Mouse (Mus musculus) heart, adult 2 months (tissue): ENCODE measurements around the gene Ccdc9b. TPM values are rescaled to one million over a fixed set of nuclear protein-coding genes. Genes with fewer than 3 reads are reported as not detected.
A peak's percentile ranks its signal among the peaks of the same experiment; 100 is the strongest.

Source experiments
- DNase-seq, 2 experiments: peaks; one replicate each; pipeline ENCODE4 v3.0.0; 2021
- H3K27ac ChIP-seq: fragments of 200-600 bp; 2 replicates; pipeline ENCODE4 v1.8.1; 2022
- H3K27me3 ChIP-seq: fragments of 200-500 bp; 2 replicates; pipeline ENCODE4 v1.6.1; 2012; ENCODE audit warnings: mild to moderate bottlenecking, low read length, inconsistent platforms, mixed read lengths; ENCODE audit not compliant: control insufficient read depth, insufficient read depth
- H3K36me3 ChIP-seq: fragments of 200-500 bp; 2 replicates; pipeline ENCODE4 v1.6.1; 2012; ENCODE audit warnings: low read length, inconsistent platforms; ENCODE audit not compliant: control insufficient read depth, insufficient read depth
- H3K4me1 ChIP-seq: fragments of 200-500 bp; 2 replicates; pipeline ENCODE4 v1.6.1; 2011; ENCODE audit warnings: low read length; ENCODE audit not compliant: control insufficient read depth, insufficient read depth
- H3K4me3 ChIP-seq: fragments of 200-600 bp; 2 replicates; pipeline ENCODE4 v1.8.1; 2022
- H3K79me2 ChIP-seq: fragments of 200-500 bp; replicated peaks from 2 replicates; pipeline ENCODE4 v1.6.1; 2012; ENCODE audit warnings: mild to moderate bottlenecking, inconsistent platforms, low read length, moderate library complexity, mixed read lengths; ENCODE audit not compliant: control insufficient read depth, insufficient read depth
- H3K9ac ChIP-seq: fragments of 200-500 bp; 2 replicates; pipeline ENCODE4 v1.6.1; 2012; ENCODE audit warnings: low read depth, mild to moderate bottlenecking, control low read depth, inconsistent platforms, low read length, mixed read lengths
- CTCF ChIP-seq: fragments of 200-600 bp; IDR thresholded peaks from 2 replicates; pipeline ENCODE4 v1.8.1; 2022; ENCODE audit warnings: antibody characterized with exemption, mild to moderate bottlenecking, moderate library complexity
- EP300 ChIP-seq: fragments of 200-500 bp; IDR thresholded peaks from 2 replicates; pipeline ENCODE4 v1.6.1; 2011; ENCODE audit warnings: low read depth, low read length, control low read depth; ENCODE audit not compliant: insufficient read depth
- POLR2A ChIP-seq: fragments of 200-500 bp; IDR thresholded peaks from 2 replicates; pipeline ENCODE4 v1.6.1; 2011; ENCODE audit warnings: mild to moderate bottlenecking, low read depth, low read length, control low read depth; ENCODE audit not compliant: insufficient read depth
- WGBS: fragments of 180-500 bp; shearing (Covaris S2); methylation state at CpG from one replicate; pipeline ENCODE4 v1.1.7; 2018; 5-methylcytosine and 5-hydroxymethylcytosine counted together
- intact Hi-C: fragments of 180-260 bp; cut with DNase I; formaldehyde crosslinking; loops from one replicate; pipeline ENCODE4 v1.15.1; 2025
- polyA plus RNA-seq: library from polyadenylated mRNA; depleted of rRNA; stranded (reverse); fragments of >200 nt; gene quantifications from 2 replicates; pipeline ENCODE4 v1.2.3, GENCODE M21; 2012
- total RNA-seq, 2 experiments: library from RNA; stranded (reverse); gene quantifications; 2 replicates each; pipeline ENCODE4 v1.2.3; 2021

Ccdc9b gene
- total and polyA plus RNA-seq, 3 experiments: 15.1 to 26.4 (median 24.3) TPM

DNA sequence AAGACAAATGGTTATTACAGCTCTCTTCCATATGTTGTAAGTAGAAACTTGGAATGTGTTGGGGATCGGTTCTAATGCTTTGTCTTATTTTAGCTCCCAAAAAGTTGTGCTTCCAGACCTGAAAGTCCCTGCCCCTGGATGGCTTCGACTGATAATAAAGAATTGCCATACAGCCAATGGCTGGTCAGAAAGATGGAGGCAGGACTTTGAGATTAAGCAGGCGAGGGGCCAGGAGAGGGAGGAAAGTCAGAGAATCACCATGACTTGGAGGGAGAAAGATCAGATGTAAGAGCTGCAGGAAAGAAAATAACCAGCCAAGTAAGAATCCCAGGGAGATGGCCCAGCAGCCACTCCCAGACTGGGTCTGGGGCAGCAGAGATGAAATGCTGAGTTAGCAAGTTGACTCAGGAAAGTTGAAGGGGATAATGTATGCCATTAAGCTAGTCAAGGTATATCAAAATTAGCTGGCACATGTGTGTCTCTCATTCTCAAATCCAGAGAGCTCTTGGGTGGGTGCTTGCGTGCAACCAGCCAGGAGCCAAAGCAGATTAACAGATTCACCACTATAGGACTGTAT lies 40.2 kb upstream of the Ccdc9b start:
- no peak for DNase-seq
- Histone ChIP-seq H3K4me3 (no peak overlapping the region), H3K27me3 (no peaks in the 10 kb centered on the region), H3K9ac (no peak overlapping the region), H3K79me2 (no peaks in the 10 kb centered on the region), H3K36me3 (no peaks in the 10 kb centered on the region), H3K4me1 (peaks cover 2% of the 10 kb centered on the region; the same call in 1 of the 2 replicates), H3K27ac (no peak overlapping the region)
- intact Hi-C loops: no loop called here
- 72% methylated on average over 4 of the region's 4 CpGs for WGBS
- TF ChIP-seq CTCF: no peak
- no peak for TF ChIP-seq POLR2A

DNA sequence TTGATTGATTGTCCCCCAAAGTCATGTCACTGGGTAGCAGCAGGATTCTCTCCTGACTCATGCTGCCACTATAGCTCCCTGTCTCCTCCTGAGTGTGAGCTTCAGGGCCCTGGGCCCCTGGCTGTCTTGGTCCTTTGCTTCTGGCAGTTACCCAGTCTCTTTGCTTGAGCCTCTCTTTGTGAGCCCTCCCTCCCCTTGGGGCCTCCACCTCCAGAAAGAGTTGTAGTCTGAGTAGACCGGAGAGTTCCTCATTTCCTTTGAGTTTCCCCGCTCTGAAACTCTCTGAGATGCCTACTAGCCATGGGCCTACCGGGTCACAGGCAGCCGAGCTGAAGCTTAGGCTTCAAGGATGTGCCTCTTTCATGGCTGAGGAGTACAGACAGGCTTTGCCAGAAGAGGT lies 31.2 kb upstream of the Ccdc9b start:
- Histone ChIP-seq H3K4me1 (peaks cover 1% of the 10 kb centered on the region; the same call in 1 of the 2 replicates), H3K27me3 (no peaks in the 10 kb centered on the region), H3K36me3 (no peaks in the 10 kb centered on the region), H3K79me2 (no peaks in the 10 kb centered on the region), H3K9ac (no peak overlapping the region), H3K4me3 (no peak overlapping the region), H3K27ac (no peak overlapping the region)
- TF ChIP-seq POLR2A (no peak), EP300 (no peak), CTCF (no peak)
- 75% methylated on average over 4 of the region's 4 CpGs for WGBS
- intact Hi-C loops: loop anchor here (5.0 kb wide), 1 partner anchor 159 kb away; no protein-coding TSS in a partner anchor
- no peak for DNase-seq

DNA sequence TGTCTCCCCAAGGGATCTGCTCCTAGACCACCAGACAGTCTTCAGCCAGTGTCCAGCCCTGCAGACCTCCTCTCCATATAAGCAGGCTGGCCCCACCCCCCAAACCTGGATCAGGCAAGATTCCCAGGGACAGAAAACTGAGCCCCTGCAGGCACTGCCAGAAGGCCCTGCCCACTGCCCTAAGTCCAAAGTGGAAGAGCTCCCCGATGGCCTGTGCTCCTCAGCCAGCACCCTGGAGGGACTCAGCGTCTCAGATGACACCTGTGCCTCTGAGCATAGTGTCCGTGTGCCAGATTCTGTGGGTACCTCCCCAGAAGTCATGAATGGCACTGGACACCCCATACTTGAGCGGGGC lies 29.8 kb upstream of the Ccdc9b start:
- Histone ChIP-seq H3K79me2 (no peaks in the 10 kb centered on the region), H3K4me3 (no peak overlapping the region), H3K36me3 (no peaks in the 10 kb centered on the region), H3K4me1 (peaks cover 1% of the 10 kb centered on the region; the same call in 1 of the 2 replicates), H3K27me3 (no peaks in the 10 kb centered on the region), H3K9ac (no peak overlapping the region), H3K27ac (no peak overlapping the region)
- TF ChIP-seq CTCF (no peak), EP300 (no peak), POLR2A (no peak)
- intact Hi-C loops: loop anchor here (5.0 kb wide), 1 partner anchor 160 kb away; no protein-coding TSS in a partner anchor
- 81% methylated on average over 4 of the region's 4 CpGs for WGBS
- no peak for DNase-seq

- Histone ChIP-seq H3K36me3 (no peaks in the 10 kb centered on the region), H3K4me3 (no peak overlapping the region), H3K4me1 (peaks cover 1% of the 10 kb centered on the region; the same call in 1 of the 2 replicates), H3K79me2 (no peaks in the 10 kb centered on the region), H3K9ac (no peak overlapping the region), H3K27me3 (no peaks in the 10 kb centered on the region), H3K27ac (no peak overlapping the region)
- no peak for DNase-seq
- intact Hi-C loops: loop anchor here (5.0 kb wide), 1 partner anchor 161 kb away; no protein-coding TSS in a partner anchor
- 94% methylated on average over 26 of the region's 26 CpGs for WGBS
- TF ChIP-seq POLR2A (no peak), EP300 (no peak), CTCF (no peak)
Observed at GRCm38 (mm10) chr2:118791591-118792258, 29.3 kb upstream of the Ccdc9b start.

DNA sequence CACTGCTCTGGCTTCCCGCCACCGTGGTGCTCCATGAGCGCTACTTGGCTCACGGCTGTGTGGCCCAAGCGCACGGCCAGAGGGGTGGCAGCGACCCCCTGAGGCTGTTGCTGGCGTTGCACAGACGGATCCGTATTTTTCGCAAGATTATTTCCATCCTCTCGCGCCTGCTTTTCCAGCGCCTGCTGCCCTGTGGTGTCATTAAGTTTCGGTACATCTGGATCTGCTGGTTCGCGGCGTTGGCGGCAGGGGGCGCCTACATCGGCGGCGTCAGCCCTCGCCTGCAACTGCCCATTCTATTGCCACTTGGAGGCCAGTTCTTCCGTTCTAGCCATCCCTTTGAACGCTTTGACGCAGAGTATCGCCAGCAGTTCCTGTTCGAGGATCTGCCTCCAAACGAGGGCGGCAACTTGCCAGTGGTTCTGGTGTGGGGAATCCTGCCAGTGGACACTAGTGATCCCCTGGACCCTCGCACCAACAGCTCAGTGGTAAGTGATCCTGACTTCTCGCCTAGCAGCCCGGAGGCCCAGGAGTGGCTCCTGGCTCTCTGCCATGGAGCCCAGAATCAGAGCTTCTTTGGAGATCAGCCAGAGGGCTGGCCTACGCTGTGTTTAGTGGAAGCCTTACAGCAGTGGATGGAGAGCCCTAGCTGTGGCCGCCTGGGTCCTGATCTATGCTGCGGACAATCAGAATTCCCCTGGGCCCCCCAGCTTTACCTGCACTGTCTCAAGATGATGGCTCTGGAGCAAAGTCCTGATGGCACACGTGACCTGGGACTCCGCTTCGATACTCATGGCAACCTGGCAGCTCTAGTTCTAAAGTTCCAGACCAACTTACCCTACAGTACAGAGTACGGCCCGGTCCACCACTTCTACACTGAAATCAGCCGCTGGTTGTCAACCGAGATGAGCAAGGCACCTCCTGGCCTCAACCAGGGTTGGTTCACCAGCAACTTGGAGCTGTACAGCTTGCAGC lies 28.4 kb upstream of the Ccdc9b start:
- Histone ChIP-seq H3K36me3 (no peaks in the 10 kb centered on the region), H3K27ac (no peak overlapping the region), H3K9ac (no peak overlapping the region), H3K4me3 (no peak overlapping the region), H3K4me1 (peaks cover 1% of the 10 kb centered on the region; the same call in 1 of the 2 replicates), H3K79me2 (no peaks in the 10 kb centered on the region), H3K27me3 (no peaks in the 10 kb centered on the region)
- intact Hi-C loops: loop anchor here (1.0 to 5.0 kb wide), 2 partner anchors 92 to 161 kb away; no protein-coding TSS in a partner anchor
- peak; percentile 69 to 71 for DNase-seq
- 22% methylated on average over 44 of the region's 44 CpGs for WGBS
- TF ChIP-seq POLR2A (no peak), CTCF (peak; percentile 84)
